Mouse (Mus musculus) cortical plate, adult 2 months (tissue): ENCODE measurements around the gene Lonrf3.

ENCODE experiments used
- CTCF ChIP-seq: fragments of 200-500 bp; IDR thresholded peaks from 2 replicates; pipeline ENCODE4 v1.5.1; 2011; ENCODE audit warnings: mild to moderate bottlenecking, control low read depth, low read length; ENCODE audit not compliant: insufficient read depth; ENCODE audit errors: extremely low read depth
- POLR2A ChIP-seq: fragments of 200-500 bp; IDR thresholded peaks from 2 replicates; pipeline ENCODE4 v1.6.1; 2011; ENCODE audit warnings: mild to moderate bottlenecking, low read length, control low read depth; ENCODE audit not compliant: insufficient read depth; ENCODE audit errors: extremely low read depth

DNA sequence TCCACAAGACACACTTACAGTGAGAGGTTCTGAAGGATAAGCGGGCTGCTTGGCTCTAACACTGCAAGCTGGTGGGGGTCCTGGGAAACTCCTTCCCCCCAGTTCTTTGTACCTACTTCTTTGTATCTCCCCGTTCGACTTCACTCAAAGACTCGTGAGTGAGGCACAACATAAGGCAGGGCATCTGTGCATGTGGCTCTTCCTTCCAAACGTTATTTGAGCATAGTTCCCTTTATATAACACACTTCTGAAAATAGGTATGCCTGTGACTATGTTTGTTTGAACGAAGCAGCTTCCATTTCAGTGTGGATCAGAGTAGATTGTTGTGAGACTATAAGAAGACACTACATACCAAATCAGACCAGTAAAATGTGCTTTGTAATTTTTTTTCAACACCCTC is 64.5 kb downstream of the Lonrf3 start:
- no peak for TF ChIP-seq CTCF
- TF ChIP-seq POLR2A = no peak
